Mouse (Mus musculus) layer of hippocampus, adult 18-20 months (tissue): ENCODE measurements at regions not wholly inside any gene's neighbourhood (a gene's known extent, or its start where the extent isn't known, plus 50 kb on each side); places are given as distances from the start of the nearest gene placed in this dataset.
A peak's percentile ranks its signal among the peaks of the same experiment; 100 is the strongest.

ENCODE experiments used
- DNase-seq, 2 experiments: peaks; one replicate each; pipeline ENCODE4 v3.0.0; 2022; ENCODE audit warnings: low spot score in 2 of 2

GRCm38 (mm10) chr7:58093523-58093922 lies 562.4 kb upstream of the Atp10a start:
- DNase-seq: no peak

DNA sequence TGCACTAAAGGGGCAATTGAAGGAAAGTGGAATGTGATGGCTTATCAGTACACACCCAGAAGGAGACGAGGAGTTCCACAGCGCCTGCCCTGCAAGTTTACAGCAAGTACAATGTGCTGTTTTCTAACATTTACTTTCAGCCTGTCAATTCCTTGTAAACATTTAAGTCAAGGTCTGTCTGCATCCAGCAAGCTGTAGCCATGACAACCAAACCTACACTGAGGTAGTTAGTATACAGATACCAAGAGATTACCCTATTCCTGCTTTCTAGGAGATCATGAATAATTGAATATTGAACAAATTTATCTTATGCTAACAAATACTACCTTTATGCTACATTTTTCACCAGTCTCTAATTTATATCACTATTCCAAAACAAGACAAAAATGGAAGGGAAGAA lies 569.0 kb upstream of the Gabra5 start:
- DNase-seq: no peak

- DNase-seq: no peak
Observed at GRCm38 (mm10) chr7:58032975-58033374, 523.1 kb upstream of the Gabra5 start.

- DNase-seq: peak; percentile 78 to 90
Observed at GRCm38 (mm10) chr7:58032111-58032510, 522.3 kb upstream of the Gabra5 start.

DNA sequence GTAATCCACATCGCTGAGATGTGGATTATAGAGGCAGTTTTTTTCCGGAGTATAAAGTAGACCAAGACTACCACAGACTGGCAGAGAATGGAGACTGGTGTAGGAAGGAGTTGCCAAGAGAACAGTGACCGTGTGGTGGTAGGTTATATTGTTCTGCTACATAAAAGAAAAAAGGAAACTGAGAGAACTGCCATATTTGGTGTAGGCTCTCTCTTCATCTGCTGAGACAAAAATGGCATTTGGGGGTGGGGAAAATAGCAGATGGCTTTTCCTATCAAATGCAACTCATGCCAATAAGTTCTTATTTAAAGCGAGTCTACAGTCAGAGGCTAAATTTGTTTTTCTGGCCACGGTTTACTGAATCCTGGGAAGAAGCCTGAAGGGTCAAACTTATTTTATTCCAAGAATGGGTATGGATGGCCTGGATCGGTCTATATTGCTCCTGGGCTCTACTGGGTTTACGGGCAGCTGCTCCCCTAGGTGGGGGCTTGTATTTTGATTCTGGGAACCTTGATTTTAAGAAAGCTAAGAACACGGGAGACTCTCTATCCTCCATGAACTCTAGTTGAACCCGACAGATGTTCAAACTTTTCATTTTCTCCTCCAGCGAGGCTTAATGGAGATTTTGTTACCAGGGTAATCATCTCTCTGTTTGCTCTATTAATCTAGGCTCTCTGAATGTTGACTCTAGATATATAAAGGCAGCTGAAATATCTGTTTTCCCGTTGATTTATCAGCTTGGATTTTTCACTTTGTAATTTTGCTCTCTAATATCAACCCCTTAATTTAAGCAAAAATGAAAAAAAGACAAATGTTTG lies 482.8 kb upstream of the Gabra5 start:
- DNase-seq: peak; percentile 70 to 87

- no peak for DNase-seq
Observed at GRCm38 (mm10) chr7:57983192-57983591, 473.3 kb upstream of the Gabra5 start.

GRCm38 (mm10) chr7:57966216-57966615 lies 456.4 kb upstream of the Gabra5 start:
- no peak for DNase-seq

DNA sequence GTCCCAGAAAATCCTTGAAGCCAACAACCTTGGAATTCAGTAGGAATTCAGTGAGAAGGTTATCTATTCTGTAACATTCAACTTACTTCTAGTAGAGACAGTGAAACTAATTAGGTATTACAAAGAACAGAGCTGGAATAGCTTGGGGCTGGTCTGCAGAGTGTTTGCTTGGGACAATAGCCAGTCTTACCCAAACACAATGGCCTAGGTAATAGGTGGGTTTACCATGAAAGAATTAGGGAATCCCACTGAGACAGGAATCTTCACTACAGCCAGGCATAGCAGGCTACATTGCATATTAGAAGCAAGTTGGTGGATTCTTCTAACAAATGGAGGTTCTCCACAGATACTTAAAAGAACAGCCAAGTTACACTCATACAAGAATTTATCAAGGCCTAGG lies 449.0 kb upstream of the Gabra5 start:
- no peak for DNase-seq
